In the genomic region with DNA sequence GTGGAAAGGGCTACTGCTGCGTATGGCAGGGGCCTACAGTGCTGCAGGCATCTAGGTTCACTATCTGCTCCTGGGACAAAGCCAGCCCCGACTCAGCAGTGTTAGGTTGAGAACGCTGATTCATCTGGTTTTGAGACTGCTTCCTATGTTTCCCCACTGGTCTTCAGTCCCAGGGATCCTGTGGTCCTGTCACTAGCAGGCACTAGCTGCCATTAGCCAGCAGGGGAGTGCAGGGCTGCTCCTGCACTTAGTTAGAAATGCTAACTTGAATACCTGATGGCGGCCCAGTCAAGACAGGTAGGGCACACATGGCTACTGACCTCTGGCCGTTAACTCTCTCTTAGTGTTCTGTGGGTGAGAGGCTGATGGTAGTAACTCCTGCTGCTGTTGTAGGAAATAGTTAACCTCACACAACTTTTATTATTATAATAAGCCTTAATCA, we compare ENCODE assay signal across 12 mouse cellular contexts. TPM values are rescaled to one million over a fixed set of nuclear protein-coding genes. Genes with fewer than 3 reads are reported as not detected.
DNase-seq lines count a peak whose midpoint lies in the region; ATAC-seq and TF ChIP-seq lines count a peak whose summit lies in the region.
"Had no signal": no experiment of that assay in that cellular context is flagged by ENCODE, and none has a peak within 500 bp of the region (broad histone marks: within the 10 kb centered on the region; RNA-seq: fewer than 3 reads in every experiment).

No protein-coding gene starts in this region.

- H3K4me1 ChIP-seq in kidney, adult 2 months (ENCODE audit: control insufficient read depth, insufficient read depth, low read length): no peaks in the 10 kb centered on the region
- peaks cover 2% of the 10 kb centered on the region; the same call in 1 of the 2 replicates for H3K4me1 ChIP-seq in bone marrow, adult 2 months (ENCODE audit: control insufficient read depth, insufficient read depth, low read length)
- peaks cover 33 to 49% of the 10 kb centered on the region in 2 experiments for H3K4me1 ChIP-seq in liver, embryonic 14.5 days (replicated peaks; ENCODE audit: control insufficient read depth in 2 of 2, insufficient read depth in 2 of 2, low read length in 1 of 2)
- H3K4me1 ChIP-seq: embryonic facial prominence, embryonic 12.5 days; neural tube, embryonic 12.5 days had no signal

- H3K36me3 ChIP-seq in kidney, adult 2 months (ENCODE audit: control insufficient read depth, insufficient read depth, low read length): no peaks in the 10 kb centered on the region
- H3K36me3 ChIP-seq in liver, embryonic 14.5 days (replicated peaks; ENCODE audit: control insufficient read depth, insufficient read depth, low read depth): no peaks in the 10 kb centered on the region; the same call in 1 of the 2 replicates

- WGBS in kidney, adult 2 months: 42% methylated on average over 5 of the region's 5 CpGs
- WGBS in bone marrow, adult 2 months: 60% methylated on average over 5 of the region's 5 CpGs
- 35% methylated on average over 5 of the region's 5 CpGs for WGBS in liver, embryonic 14.5 days (ENCODE audit: insufficient replicate concordance)

- no peak; the same call in 1 of the 2 replicates for TF ChIP-seq CTCF in kidney, adult 2 months (conservative IDR thresholded peaks at IDR 0.05; ENCODE audit: insufficient read depth, insufficient read length, low read depth, low read length)
- TF ChIP-seq CTCF in bone marrow, adult 2 months (IDR thresholded peaks at IDR 0.05; ENCODE audit: control insufficient read depth, insufficient read depth, low read length): no peak
- TF ChIP-seq CTCF in liver, embryonic 14.5 days (IDR thresholded peaks at IDR 0.05; ENCODE audit: low read depth): peak; percentile 50

- peak; percentile 39 for DNase-seq in kidney, postnatal 10 days
- DNase-seq in kidney, adult 2 months: no peak
- peak; percentile 38 for DNase-seq in gastrocnemius, postnatal 10 days
- DNase-seq in liver, embryonic 14.5 days (ENCODE audit: low read depth in 3 of 3, low spot score in 3 of 3): peak in 1 of 3 experiments; percentile 29
- DNase-seq in left cerebral cortex, adult 18-20 months (ENCODE audit: low spot score in 2 of 2): no peak
- no peak for DNase-seq in Muller cell, postnatal 12 days (ENCODE audit: inconsistent ontology term)
- DNase-seq in urinary bladder, postnatal 36 days (ENCODE audit: low spot score in 2 of 2): no peak

- peak overlapping the region; percentile 40 for H3K9ac ChIP-seq in liver, embryonic 14.5 days (replicated peaks)
- H3K9ac ChIP-seq: embryonic facial prominence, embryonic 12.5 days; neural tube, embryonic 12.5 days had no signal

- H3K4me2 ChIP-seq in liver, embryonic 14.5 days (ENCODE audit: low read depth): peak overlapping the region; percentile 51
- H3K4me2 ChIP-seq: embryonic facial prominence, embryonic 12.5 days; neural tube, embryonic 12.5 days had no signal

- no peak for TF ChIP-seq EP300 in liver, embryonic 14.5 days (IDR thresholded peaks at IDR 0.05; ENCODE audit: low read depth)

- H3K27ac ChIP-seq in kidney, adult 2 months (ENCODE audit: insufficient read depth, low read depth, low read length): no peak overlapping the region
- peak overlapping the region; percentile 10; the same call in 1 of the 2 replicates for H3K27ac ChIP-seq in bone marrow, adult 2 months (ENCODE audit: control insufficient read depth, insufficient read depth, low read depth, low read length, poor library complexity)
- peak overlapping the region; percentile 89 for H3K27ac ChIP-seq in liver, embryonic 14.5 days
- H3K27ac ChIP-seq: embryonic facial prominence, embryonic 12.5 days; left cerebral cortex, adult 2 months; neural tube, embryonic 12.5 days had no signal

- no peak for TF ChIP-seq POLR2A in kidney, adult 2 months (IDR thresholded peaks at IDR 0.05; ENCODE audit: low read depth, low read length)
- no peak for TF ChIP-seq POLR2A in bone marrow, adult 2 months (IDR thresholded peaks at IDR 0.05; ENCODE audit: borderline replicate concordance, control insufficient read depth, low read depth, low read length)

- H3K27me3 ChIP-seq in kidney, adult 2 months (replicated peaks; ENCODE audit: control insufficient read depth, insufficient read depth, low read length): no peaks in the 10 kb centered on the region
- no peaks in the 10 kb centered on the region for H3K27me3 ChIP-seq in liver, embryonic 14.5 days (ENCODE audit: control insufficient read depth, insufficient read depth, low read length)
- H3K27me3 ChIP-seq: embryonic facial prominence, embryonic 12.5 days; neural tube, embryonic 12.5 days had no signal

- no peaks in the 10 kb centered on the region for H3K9me3 ChIP-seq in liver, embryonic 14.5 days (ENCODE audit: control insufficient read depth, low read length)
- H3K9me3 ChIP-seq: embryonic facial prominence, embryonic 12.5 days; neural tube, embryonic 12.5 days had no signal

- peak; percentile 27; the same call in 1 of the 2 replicates for ATAC-seq in liver, embryonic 14.5 days (ENCODE audit: insufficient read depth)
- ATAC-seq: hindbrain, embryonic 16.5 days had no signal

- H3K4me3 ChIP-seq in kidney, adult 2 months (ENCODE audit: insufficient read depth, low read depth, low read length): no peak overlapping the region
- H3K4me3 ChIP-seq in bone marrow, adult 2 months (replicated peaks; ENCODE audit: control insufficient read depth, low read depth, low read length): no peak overlapping the region
- H3K4me3 ChIP-seq in liver, embryonic 14.5 days (ENCODE audit: insufficient read depth in 1 of 2, low read depth in 2 of 2, low read length in 2 of 2): no peak overlapping the region
- H3K4me3 ChIP-seq: embryonic facial prominence, embryonic 12.5 days; left cerebral cortex, adult 2 months; neural tube, embryonic 12.5 days had no signal

RNA-seq across cellular contexts. Expression of gene Dop1b, which starts 32.4 kb away (rescaled TPM):
- polyA plus RNA-seq in kidney, adult 2 months (2012; rRNA removed): 23.8 and 28.2 TPM in 2 replicates
- 36.9 and 49.2 TPM in 2 replicates for polyA plus RNA-seq in bone marrow, adult 2 months (2011; ENCODE audit: insufficient read depth, insufficient read length, low replicate concordance, missing spikeins)
- 10 to 100 TPM; 34.7 to 37.7 TPM for total RNA-seq in gastrocnemius, postnatal 10 days (2021)
- 11.8 and 13.4 TPM in 2 replicates for polyA plus RNA-seq in liver, embryonic 14.5 days (2012; rRNA removed)
- 11.6 and 14.4 TPM in 2 replicates for polyA plus RNA-seq in liver, embryonic 14.5 days (2014; fragmentation: Nextera tagmentation; extraction: Ambion mirVana)
- total RNA-seq in left cerebral cortex, adult 18-20 months (2021): 10 to 100 TPM; 86.3 to 90.5 TPM

Comparison
In these comparisons a context has a peak if more than half of its experiments do, and no peak if none do; other contexts are left out.
1. DNase-seq: peak in kidney, postnatal 10 days (single experiment) and gastrocnemius, postnatal 10 days (single experiment); none in kidney, adult 2 months (single experiment), left cerebral cortex, adult 18-20 months (0 of 2), Muller cell, postnatal 12 days (single experiment) and urinary bladder, postnatal 36 days (0 of 2).